Mouse (Mus musculus) testis, postnatal 10 days (tissue): ENCODE results near the gene Eef2kmt.
A peak's percentile ranks its signal among the peaks of the same experiment; 100 is the strongest.

ENCODE experiments used
- DNase-seq: peaks from one replicate; pipeline ENCODE4 v3.0.0; 2021; ENCODE audit warnings: low spot score

Eef2kmt gene

DNA sequence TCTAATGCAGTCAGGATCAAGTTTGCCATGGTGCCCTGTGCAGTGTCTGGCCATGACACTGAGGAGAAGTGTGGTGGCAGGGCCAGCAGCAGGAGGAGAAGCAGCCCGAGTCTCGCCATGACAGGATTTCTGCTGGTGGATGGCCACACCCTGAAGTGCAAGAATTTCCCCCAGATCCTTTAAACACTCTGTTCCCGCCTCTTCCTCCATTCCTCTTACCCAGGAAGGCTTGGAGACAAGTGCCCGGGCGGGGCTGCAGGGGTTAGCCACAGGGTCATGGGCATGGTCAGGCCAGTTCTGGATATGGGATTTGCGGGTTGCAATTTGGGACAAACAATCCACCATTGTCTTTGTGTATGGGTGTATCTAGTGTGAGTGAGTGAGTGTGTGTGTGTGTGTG is 33.6 kb downstream of the Eef2kmt start, which contains the start of gene AU021092:
TSS of gene AU021092 (minus strand) at position 160 of the 400 bp plus-strand sequence.
- no peak for DNase-seq

DNA sequence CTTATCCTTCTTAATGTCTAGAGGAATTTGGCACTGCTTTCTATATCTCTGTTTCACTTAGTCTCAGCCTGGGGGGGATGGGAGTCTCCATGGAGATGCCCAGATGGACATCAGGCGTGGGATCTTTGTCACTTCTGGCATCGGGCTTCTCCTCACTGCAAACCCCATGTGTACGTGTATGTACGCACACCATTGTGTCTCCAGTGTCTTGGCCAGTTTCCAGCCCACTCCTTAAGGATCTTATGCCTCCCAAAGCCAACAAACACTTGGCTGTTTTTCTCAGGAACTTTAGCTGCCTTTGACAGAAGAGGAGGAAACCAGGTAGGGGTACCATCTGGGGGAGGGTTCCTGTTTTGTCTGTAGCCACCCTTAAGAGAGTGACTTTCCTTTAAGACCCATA is 34.4 kb downstream of the Eef2kmt start:
- no peak for DNase-seq

DNA sequence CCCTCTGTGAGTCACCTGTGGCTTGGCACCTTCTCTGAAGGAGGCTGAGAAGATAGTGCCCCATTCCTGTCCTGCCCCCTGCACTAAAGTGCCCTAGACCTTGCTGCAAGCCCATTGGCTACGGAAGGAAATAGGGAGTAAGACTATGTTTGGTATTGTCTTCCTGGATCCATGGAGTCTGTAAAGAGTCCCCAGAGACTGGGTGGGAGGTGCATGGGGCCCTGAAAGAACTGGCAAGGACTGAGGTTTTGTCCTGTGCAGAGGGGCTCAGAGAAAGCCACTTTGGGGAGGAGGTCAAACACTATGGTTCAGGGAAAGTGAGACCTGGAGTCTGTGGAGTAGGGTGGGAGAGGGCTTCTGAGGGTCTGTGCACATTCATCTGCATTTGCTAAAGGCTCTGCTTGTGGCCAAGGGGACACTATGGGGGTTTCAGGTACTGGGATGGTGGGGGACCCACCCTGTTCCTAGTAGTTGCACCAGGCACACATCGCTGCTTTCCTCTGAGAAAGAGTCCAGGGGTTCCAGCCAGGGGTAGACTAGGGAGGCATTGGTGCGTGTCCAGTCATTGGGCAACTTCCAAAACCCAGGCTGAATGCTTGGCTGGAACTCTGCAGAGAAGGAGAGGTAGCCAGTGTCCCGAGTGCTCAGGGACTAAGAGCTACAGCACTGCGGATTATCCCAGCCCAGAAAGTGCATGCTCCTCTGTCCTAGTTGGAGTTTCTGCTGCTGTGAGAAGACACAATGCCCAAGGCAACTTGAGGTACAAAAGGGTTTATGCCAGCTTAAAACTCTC is 38.2 kb downstream of the Eef2kmt start:
- no peak for DNase-seq

DNA sequence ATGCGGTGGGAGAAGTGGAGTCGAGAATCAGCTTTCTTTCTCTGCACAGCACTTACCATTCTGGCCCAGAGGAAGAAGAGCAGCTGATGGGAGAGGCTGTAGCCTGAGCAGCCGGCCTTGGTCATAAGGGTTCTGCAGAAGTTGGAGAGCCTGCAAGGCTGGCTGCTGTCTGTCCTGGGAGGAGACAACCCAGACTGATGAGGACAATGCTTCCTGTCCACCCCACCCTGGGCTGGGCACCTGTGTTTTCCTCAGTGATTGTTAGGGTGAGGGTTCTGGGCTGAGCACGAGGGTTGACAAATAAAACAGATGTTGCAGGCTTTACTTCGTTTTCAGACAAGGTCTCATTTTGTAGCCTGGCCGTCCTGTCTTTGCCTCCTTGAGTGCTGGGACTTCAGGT is 39.1 kb downstream of the Eef2kmt start:
- DNase-seq, result no peak

DNA sequence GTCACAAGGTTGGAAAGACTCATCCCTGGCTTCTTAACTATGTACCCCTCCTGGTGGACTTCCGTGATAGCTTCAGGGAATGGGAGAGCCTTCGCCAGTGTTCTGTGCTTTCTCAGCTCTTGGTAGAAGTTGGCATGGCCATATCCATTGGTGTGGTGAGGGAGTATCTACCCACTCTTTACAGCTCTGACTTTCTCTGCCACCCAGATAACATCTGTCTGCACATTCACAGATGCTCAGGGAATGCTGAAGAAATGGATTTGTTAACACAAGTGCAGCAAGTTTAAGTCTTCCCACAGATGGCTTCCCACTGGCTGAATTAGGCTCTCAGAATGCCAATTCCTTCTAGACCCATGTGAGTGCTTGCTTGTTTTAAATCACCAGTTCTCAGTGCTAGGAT is 41.7 kb downstream of the Eef2kmt start:
- no peak for DNase-seq

DNA sequence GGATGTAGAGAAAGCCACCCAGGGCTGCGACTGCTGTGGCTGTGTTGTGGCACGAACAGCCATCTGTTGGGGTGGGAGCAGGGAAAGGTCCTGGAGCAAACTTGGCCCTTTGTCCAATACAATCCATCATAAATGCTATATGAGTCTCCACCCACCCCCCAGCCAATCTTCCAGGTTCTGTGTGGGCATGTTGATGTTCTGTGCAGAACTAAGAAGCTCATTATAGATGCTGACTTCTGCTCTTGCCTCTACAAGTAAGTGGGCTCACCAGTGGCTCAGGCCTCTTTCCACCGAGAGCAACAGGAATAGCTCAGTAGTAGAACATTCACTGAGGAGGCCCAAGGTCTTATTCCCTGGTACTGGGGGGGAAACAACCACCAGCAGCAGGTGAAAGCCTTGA is 43.6 kb downstream of the Eef2kmt start:
- no peak for DNase-seq

DNA sequence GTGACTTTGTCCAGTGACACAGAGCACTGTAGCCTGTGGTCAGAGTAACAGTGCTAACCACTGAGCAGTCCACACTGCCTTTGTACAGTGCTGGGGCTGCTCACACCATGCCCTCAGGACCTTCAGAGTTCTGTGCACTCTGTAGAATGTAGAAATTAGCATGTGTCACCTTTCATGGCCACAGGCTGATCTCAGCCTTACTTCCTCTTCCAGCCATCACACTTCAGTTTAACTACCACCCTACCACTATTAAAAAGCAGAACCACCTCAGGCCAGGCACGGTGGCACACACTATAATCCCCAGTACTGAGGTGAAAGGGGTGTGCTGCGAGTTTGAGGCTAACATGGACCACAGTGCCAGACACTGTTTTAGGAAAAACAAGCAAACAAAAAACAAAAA is 45.4 kb downstream of the Eef2kmt start:
- DNase-seq, result no peak

DNA sequence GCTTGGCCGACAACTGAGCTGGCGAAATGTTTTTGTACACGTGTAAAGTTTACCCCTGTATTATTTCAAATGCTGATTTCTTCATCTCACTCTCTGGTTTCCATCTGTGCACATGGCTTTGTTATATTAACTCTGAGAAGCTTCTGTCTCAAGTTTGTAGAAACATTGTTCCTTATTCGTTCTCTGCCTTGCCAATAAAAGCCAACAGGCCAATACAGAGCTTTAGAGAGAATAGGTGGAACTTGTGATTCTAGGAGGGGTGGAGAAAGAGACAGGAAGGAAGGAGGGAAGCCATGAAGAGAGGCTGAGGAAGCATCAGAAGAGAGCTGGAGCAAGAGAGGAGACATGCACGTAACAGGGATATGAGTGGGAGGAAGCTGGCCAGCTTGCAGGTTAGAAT is 49.7 kb downstream of the Eef2kmt start:
- no peak for DNase-seq

DNA sequence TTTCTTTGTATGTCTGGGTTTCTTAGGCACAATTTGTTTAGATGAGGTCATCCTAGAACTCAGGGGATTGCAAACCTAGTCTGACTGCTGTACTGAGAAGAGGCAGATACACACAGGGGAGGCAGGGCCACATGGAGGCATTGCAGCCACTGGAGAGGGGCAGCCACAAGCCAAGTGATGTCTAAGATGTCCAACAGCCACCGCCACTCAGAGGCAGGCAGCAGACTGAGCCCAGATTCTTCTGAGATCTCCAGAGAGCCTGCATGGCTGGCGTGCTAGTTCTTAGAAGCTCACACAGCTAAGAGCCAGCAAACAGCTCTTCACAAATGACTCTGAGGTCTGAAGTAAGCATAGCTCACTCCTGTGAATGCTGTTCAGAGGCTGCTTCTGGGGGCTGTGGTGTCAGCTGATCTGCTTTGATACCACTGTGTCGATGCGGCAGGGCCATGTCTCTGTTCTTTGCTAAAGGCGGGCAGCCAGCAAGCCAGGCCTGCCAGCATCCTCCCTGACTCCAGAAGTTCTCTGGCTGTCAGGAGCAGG is 50.3 kb downstream of the Eef2kmt start:
- no peak for DNase-seq

DNA sequence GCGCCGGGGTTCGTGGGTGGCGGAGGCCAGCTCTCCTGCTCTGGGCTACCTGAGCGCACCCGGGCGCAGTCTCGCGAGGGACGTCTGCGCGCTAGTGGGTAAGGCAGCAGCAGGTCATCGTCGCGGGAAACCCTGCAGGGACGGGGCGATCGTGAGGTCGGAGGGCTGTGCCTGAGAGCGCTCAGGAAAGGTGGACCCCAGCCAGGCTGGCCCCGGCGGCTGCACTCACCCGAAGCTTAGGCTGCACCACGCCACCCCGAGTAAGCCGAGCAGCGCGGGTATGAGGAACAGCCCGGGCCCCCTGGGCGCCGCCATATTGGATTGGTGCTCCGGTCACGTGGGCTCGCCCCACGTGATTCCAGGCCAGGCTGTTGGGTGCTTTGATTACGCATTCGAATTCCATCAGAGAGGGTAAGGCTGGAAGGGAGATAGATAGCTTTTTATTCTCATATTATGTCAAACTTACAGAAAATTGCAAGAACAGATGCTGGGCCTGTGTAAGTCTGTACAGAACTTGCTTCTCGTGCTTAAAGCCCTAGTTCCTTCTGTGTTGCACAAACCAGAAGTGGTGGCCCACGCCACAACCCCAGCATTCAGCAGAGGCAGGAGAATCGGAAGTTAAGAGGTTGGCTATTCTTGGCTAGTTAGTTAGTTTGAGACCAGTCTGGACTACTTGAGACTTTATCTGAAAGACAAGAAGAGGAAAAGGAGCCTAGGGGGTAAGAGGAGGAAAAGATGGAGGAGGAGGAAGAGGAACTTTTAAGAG is 51.9 kb downstream of the Eef2kmt start, which contains the start of gene Nagpa:
TSS of gene Nagpa (minus strand) at position 345 of the 766 bp plus-strand sequence.
- DNase-seq, result peak; percentile 90

DNA sequence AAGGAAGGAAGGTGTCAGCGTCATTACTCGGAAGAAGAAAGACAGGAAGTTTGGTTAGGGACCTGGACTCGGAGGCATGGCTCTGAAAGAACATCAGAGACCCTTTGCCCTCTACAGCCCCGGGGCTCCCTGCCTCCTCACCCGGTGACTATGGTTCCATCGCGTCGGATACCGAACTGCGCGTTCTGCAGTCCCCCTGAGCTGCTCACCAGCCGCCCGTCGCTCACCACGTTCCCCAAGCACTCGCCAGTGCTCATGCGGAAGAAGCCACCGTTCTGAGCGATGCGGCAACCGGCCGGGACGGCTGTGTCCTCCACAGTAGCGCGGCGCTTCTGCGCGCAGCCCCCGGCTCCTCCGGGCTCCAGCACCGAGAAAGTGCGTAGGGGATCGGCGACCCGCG is 52.6 kb downstream of the Eef2kmt start:
- DNase-seq, result no peak

DNA sequence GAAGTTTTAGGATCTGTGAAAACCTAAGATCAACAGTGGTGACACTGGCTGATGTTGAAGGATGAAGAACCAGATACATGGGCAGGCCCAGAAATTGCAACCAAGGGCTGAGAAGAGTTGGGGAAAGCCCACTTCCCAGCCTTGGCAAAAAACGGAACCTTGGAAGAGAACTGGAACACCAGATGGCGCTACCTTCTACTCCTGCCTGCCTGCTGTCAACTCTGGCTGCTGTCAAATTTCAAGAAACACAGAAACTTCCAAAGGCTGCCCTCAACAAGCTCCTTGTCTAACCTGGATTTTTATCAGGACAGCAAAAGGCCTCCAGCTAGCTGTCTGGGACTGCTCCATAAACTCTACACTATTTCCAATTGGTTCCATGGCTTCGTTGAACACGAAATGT is 53.1 kb downstream of the Eef2kmt start:
- DNase-seq, result peak; percentile 70

DNA sequence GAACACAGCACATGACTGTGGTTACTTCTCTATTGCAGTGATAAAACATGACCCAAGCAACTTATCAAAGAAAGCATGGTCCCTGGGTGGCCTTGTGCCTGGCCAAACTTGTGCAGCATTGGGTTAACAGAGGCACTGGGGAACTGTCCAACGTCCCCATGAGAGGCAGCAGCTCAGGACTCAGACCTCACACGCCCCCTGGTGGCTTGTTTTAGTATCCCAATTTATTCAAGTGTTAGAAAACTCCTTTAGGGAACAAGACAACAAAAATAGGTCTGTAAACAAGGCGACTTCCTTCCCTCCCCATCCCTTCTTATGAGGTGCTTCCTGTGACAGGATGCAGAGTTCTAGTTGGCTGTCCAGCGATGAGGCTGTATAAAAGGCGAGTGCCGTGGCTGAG is 60.7 kb downstream of the Eef2kmt start:
- peak; percentile 76 for DNase-seq
